Mouse (Mus musculus) lung, embryonic 15.5 days (tissue): Measurements from ENCODE around the gene Atf7. TPM values are rescaled to one million over a fixed set of nuclear protein-coding genes. Genes with fewer than 3 reads are reported as not detected.

Experiments
- ATAC-seq: fragments of 200-750 bp; cut with Nextera tagmentation; 2 replicates; pipeline ENCODE4 v1.8.0; 2017; ENCODE audit warnings: moderate number of reproducible peaks, borderline replicate concordance; ENCODE audit not compliant: low FRiP score, low TSS enrichment; ENCODE audit errors: extremely low read depth
- H3K27ac ChIP-seq: fragments of 300-500 bp; sonication (generic); 2 replicates; pipeline ENCODE4 v1.5.1; 2015; ENCODE audit warnings: moderate library complexity, mild to moderate bottlenecking, inconsistent platforms
- H3K27me3 ChIP-seq: fragments of 300-500 bp; sonication (generic); 2 replicates; pipeline ENCODE4 v1.6.1; 2015; ENCODE audit warnings: inconsistent platforms
- H3K36me3 ChIP-seq: fragments of 300-500 bp; sonication (generic); 2 replicates; pipeline ENCODE4 v1.6.1; 2015; ENCODE audit warnings: inconsistent platforms
- H3K4me1 ChIP-seq: fragments of 300-500 bp; sonication (generic); 2 replicates; pipeline ENCODE4 v1.6.1; 2015; ENCODE audit warnings: inconsistent platforms
- H3K4me2 ChIP-seq: fragments of 300-500 bp; sonication (generic); 2 replicates; pipeline ENCODE4 v1.6.1; 2015; ENCODE audit warnings: inconsistent platforms, mild to moderate bottlenecking, moderate library complexity
- H3K4me3 ChIP-seq: fragments of 300-500 bp; sonication (generic); 2 replicates; pipeline ENCODE4 v1.5.1; 2015; ENCODE audit warnings: mild to moderate bottlenecking, inconsistent platforms
- H3K9ac ChIP-seq: fragments of 300-500 bp; sonication (generic); 2 replicates; pipeline ENCODE4 v1.6.1; 2015; ENCODE audit warnings: inconsistent platforms
- H3K9me3 ChIP-seq: fragments of 300-500 bp; sonication (generic); 2 replicates; pipeline ENCODE4 v1.6.1; 2016; ENCODE audit warnings: inconsistent platforms
- WGBS: fragments of 180-500 bp; shearing (Covaris S2); methylation state at CpG from one replicate; pipeline ENCODE4 v1.1.7; 2015; 5-methylcytosine and 5-hydroxymethylcytosine counted together
- polyA plus RNA-seq: library from polyadenylated mRNA; unstranded; fragments of >200 nt; fragmentation: Nextera tagmentation; extraction: Ambion mirVana; gene quantifications from 2 replicates; pipeline ENCODE4 v1.2.1, GENCODE M21; 2015

Gene Atf7
- polyA plus RNA-seq, 1 experiment from 2014 or later: 47.0 TPM

GRCm38 (mm10) chr15:102518859-102519201, 106.4 kb downstream of the Atf7 start:
- H3K4me3 ChIP-seq: peak overlapping the region; percentile 76
- peaks cover 23% of the 10 kb centered on the region for H3K36me3 ChIP-seq
- peaks cover 33% of the 10 kb centered on the region for H3K4me1 ChIP-seq
- H3K9me3 ChIP-seq: no peaks in the 10 kb centered on the region
- H3K4me2 ChIP-seq: peak overlapping the region; percentile 92
- WGBS: 10% methylated on average over 9 of the region's 9 CpGs
- peak overlapping the region; percentile 100 for H3K27ac ChIP-seq
- no peak for ATAC-seq
- H3K9ac ChIP-seq: peak overlapping the region; percentile 87
- no peaks in the 10 kb centered on the region for H3K27me3 ChIP-seq

- peak within 1 kb of the TSS; percentile 87 for H3K9ac ChIP-seq
Measured at GRCm38 (mm10) chr15:102517976-102518858, 107.0 kb downstream of the Atf7 start, which contains the start of gene Tarbp2. Gene Tarbp2, plus strand, starts transcription at chr15:102518192.

GRCm38 (mm10) chr15:102517631-102517975, 107.7 kb downstream of the Atf7 start:
- Histone ChIP-seq H3K27me3 (no peaks in the 10 kb centered on the region), H3K36me3 (peaks cover 19% of the 10 kb centered on the region), H3K9ac (peak overlapping the region; percentile 59), H3K4me1 (peaks cover 33% of the 10 kb centered on the region), H3K4me3 (peak overlapping the region; percentile 76), H3K9me3 (no peaks in the 10 kb centered on the region), H3K27ac (peak overlapping the region; percentile 84), H3K4me2 (peak overlapping the region; percentile 92)
- no peak for ATAC-seq
- WGBS: 0% methylated on average over 10 of the region's 10 CpGs

More at GRCm38 (mm10) chr15:102517976-102518858, 107.0 kb downstream of the Atf7 start, which contains the start of gene Tarbp2:
- WGBS: under 1% methylated on average over 60 of the region's 60 CpGs
- H3K4me1 ChIP-seq: peaks cover 33% of the 10 kb centered on the region
- H3K27me3 ChIP-seq: no peaks in the 10 kb centered on the region
- H3K27ac ChIP-seq: peak within 1 kb of the TSS; percentile 100
- H3K4me3 ChIP-seq: peak within 1 kb of the TSS; percentile 76
- no peaks in the 10 kb centered on the region for H3K9me3 ChIP-seq
- peak; percentile 92 for ATAC-seq
- H3K4me2 ChIP-seq: peak within 1 kb of the TSS; percentile 92
- H3K36me3 ChIP-seq: peaks cover 19% of the 10 kb centered on the region

GRCm38 (mm10) chr15:102516728-102517404, 108.4 kb downstream of the Atf7 start, which contains the start of gene Map3k12:
Gene Map3k12, minus strand, starts transcription at chr15:102517064.
- H3K4me2 ChIP-seq: peak within 1 kb of the TSS; percentile 92
- peak; percentile 2; the same call in 1 of the 2 replicates for ATAC-seq
- WGBS: under 1% methylated on average over 42 of the region's 43 CpGs
- no peaks in the 10 kb centered on the region for H3K27me3 ChIP-seq
- peak within 1 kb of the TSS; percentile 84 for H3K27ac ChIP-seq
- H3K4me3 ChIP-seq: peak within 1 kb of the TSS; percentile 76
- H3K4me1 ChIP-seq: peaks cover 38% of the 10 kb centered on the region
- H3K36me3 ChIP-seq: peaks cover 13% of the 10 kb centered on the region; the same call in 1 of the 2 replicates
- H3K9me3 ChIP-seq: no peaks in the 10 kb centered on the region
- H3K9ac ChIP-seq: peak within 1 kb of the TSS; percentile 59

GRCm38 (mm10) chr15:102516293-102516692, 109.0 kb downstream of the Atf7 start:
- peak overlapping the region; percentile 92 for H3K4me2 ChIP-seq
- no peaks in the 10 kb centered on the region for H3K27me3 ChIP-seq
- peaks cover 43% of the 10 kb centered on the region for H3K4me1 ChIP-seq
- H3K9ac ChIP-seq: peak overlapping the region; percentile 59
- H3K9me3 ChIP-seq: no peaks in the 10 kb centered on the region
- under 1% methylated on average over 12 of the region's 12 CpGs for WGBS
- no peak for ATAC-seq
- H3K36me3 ChIP-seq: peaks cover 9% of the 10 kb centered on the region; the same call in 1 of the 2 replicates
- H3K27ac ChIP-seq: peak overlapping the region; percentile 84
- H3K4me3 ChIP-seq: peak overlapping the region; percentile 76

- 43% methylated on average over 4 of the region's 4 CpGs for WGBS
- H3K27ac ChIP-seq: no peak overlapping the region
- H3K9me3 ChIP-seq: no peaks in the 10 kb centered on the region
- H3K4me2 ChIP-seq: peak overlapping the region; percentile 92
- no peaks in the 10 kb centered on the region for H3K27me3 ChIP-seq
- H3K4me3 ChIP-seq: peak overlapping the region; percentile 76
- H3K9ac ChIP-seq: peak overlapping the region; percentile 59
- peaks cover 4% of the 10 kb centered on the region; the same call in 1 of the 2 replicates for H3K36me3 ChIP-seq
- H3K4me1 ChIP-seq: peaks cover 48% of the 10 kb centered on the region
- ATAC-seq: no peak
Measured at GRCm38 (mm10) chr15:102515791-102516190, 109.5 kb downstream of the Atf7 start.

GRCm38 (mm10) chr15:102515261-102515660, 110.0 kb downstream of the Atf7 start:
- peak overlapping the region; percentile 92 for H3K4me2 ChIP-seq
- 84% methylated on average over 2 of the region's 2 CpGs for WGBS

GRCm38 (mm10) chr15:102513004-102513403, 112.3 kb downstream of the Atf7 start:
- H3K4me3 ChIP-seq: no peak overlapping the region
- no peak overlapping the region for H3K4me2 ChIP-seq
- H3K4me1 ChIP-seq: peaks cover 35% of the 10 kb centered on the region
- H3K27me3 ChIP-seq: no peaks in the 10 kb centered on the region
- H3K27ac ChIP-seq: no peak overlapping the region
- ATAC-seq: no peak
- WGBS: 77% methylated on average over 3 of the region's 3 CpGs
- no peak overlapping the region for H3K9ac ChIP-seq
- H3K9me3 ChIP-seq: no peaks in the 10 kb centered on the region
- H3K36me3 ChIP-seq: no peaks in the 10 kb centered on the region

More at GRCm38 (mm10) chr15:102515261-102515660, 110.0 kb downstream of the Atf7 start:
- Histone ChIP-seq H3K9ac (no peak overlapping the region), H3K27ac (no peak overlapping the region), H3K27me3 (no peaks in the 10 kb centered on the region), H3K36me3 (no peaks in the 10 kb centered on the region), H3K4me3 (peak overlapping the region; percentile 76), H3K4me1 (peaks cover 46% of the 10 kb centered on the region), H3K9me3 (no peaks in the 10 kb centered on the region)
- no peak for ATAC-seq

- Histone ChIP-seq H3K9me3 (no peaks in the 10 kb centered on the region), H3K4me1 (peaks cover 35% of the 10 kb centered on the region), H3K27ac (no peak overlapping the region), H3K4me2 (no peak overlapping the region), H3K27me3 (no peaks in the 10 kb centered on the region), H3K36me3 (no peaks in the 10 kb centered on the region), H3K4me3 (no peak overlapping the region), H3K9ac (no peak overlapping the region)
- no peak for ATAC-seq
Measured at GRCm38 (mm10) chr15:102512471-102512870, 112.8 kb downstream of the Atf7 start.

DNA sequence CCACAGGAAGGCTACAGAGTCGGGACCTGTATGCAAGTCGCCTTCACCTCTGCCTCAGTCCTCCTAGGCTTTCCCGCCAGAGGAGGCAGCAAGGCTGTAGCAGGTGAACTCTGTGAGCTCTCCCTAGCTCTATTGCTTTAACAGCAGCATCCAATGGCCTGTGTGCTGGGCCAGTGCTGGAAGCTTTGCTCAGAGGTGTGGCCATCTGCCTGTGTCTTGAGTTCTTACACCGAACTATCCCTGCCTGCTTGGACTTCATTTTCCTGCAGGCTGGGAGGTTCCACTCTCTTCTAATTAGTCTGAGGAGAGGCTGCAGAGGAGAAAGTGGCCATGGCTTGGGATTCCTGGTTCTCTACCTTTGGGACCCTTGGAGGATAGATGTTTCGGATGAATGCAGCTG, 113.3 kb downstream of the Atf7 start:
- no peak for ATAC-seq
- Histone ChIP-seq H3K9ac (0 out of 2 replicates have a peak overlapping the region, but pooled peaks have one; percentile 5), H3K4me1 (peaks cover 35% of the 10 kb centered on the region), H3K27ac (0 out of 2 replicates have a peak overlapping the region, but pooled peaks have one; percentile 10), H3K4me3 (no peak overlapping the region), H3K27me3 (no peaks in the 10 kb centered on the region), H3K36me3 (no peaks in the 10 kb centered on the region), H3K9me3 (no peaks in the 10 kb centered on the region), H3K4me2 (no peak overlapping the region)
- WGBS: 47% methylated on average over 5 of the region's 5 CpGs

GRCm38 (mm10) chr15:102511285-102511833, 113.9 kb downstream of the Atf7 start:
- no peak overlapping the region for H3K9ac ChIP-seq
- ATAC-seq: no peak
- H3K36me3 ChIP-seq: no peaks in the 10 kb centered on the region
- no peaks in the 10 kb centered on the region for H3K27me3 ChIP-seq
- 17% methylated on average over 6 of the region's 6 CpGs for WGBS
- no peaks in the 10 kb centered on the region for H3K9me3 ChIP-seq
- H3K4me2 ChIP-seq: peak overlapping the region; percentile 94
- H3K4me3 ChIP-seq: peak overlapping the region; percentile 62
- 0 out of 2 replicates have a peak overlapping the region, but pooled peaks have one; percentile 68 for H3K27ac ChIP-seq
- H3K4me1 ChIP-seq: peaks cover 34% of the 10 kb centered on the region
